Mouse (Mus musculus): ENCODE results near the gene Mex3d. TPM values are rescaled to one million over a fixed set of nuclear protein-coding genes. Genes with fewer than 3 reads are reported as not detected.

The Mex3d gene
- total and polyA plus RNA-seq, 3 experiments, result 15.6 to 18.8 TPM; not detected in 1

DNA sequence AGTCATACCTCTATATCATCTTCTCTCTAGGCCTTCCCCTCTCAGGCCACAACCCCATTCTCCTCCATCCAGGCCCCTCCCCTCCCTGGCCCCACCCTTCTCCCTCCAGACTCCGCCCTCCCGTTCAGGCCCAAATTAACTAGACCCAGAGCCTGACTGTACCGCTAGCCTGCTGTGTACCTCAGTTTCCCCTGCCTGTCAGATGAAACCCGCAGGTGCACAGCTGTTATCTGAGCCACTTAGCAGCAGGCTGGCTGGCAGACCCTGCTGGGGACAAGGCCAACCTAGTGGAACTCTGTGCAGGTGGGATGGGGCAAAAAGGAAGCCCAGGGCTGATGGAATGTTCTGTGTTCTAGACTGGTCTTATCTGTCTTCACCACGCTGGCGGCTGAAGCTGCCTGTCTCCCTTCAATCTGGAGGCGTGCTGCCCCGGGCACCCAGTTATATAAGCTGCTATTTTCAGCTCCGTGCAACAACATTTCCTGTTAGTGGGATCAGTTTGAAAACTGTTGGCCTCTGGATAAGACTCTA, 43.3 kb downstream of the Mex3d start:
- peaks cover 11 to 25% of the 10 kb centered on the region in 2 experiments for H3K4me1 ChIP-seq (ENCODE audit: control insufficient read depth in 1 of 2, insufficient read depth in 2 of 2, low read length in 2 of 2)
- peak overlapping the region; percentile 24 to 53 for H3K4me3 ChIP-seq (ENCODE audit: control insufficient read depth in 1 of 2, insufficient read depth in 1 of 2, low read depth in 2 of 2, low read length in 2 of 2)
- peak overlapping the region; percentile 52 for H3K9ac ChIP-seq (ENCODE audit: control insufficient read depth, low read depth, low read length, poor library complexity, severe bottlenecking)
- TF ChIP-seq MYC (IDR thresholded peaks at IDR 0.05; ENCODE audit: low read depth, low read length) (peak; percentile 85), ZNF384 (IDR thresholded peaks at IDR 0.05; ENCODE audit: low read depth, low read length) (0 out of 2 replicates have a peak, but pooled peaks have one; percentile 9), BHLHE40 (IDR thresholded peaks at IDR 0.05; ENCODE audit: borderline replicate concordance, low read depth, low read length) (peak; percentile 80), ELF1 (IDR thresholded peaks at IDR 0.05; ENCODE audit: low read depth, low read length) (peak; percentile 54; the same call in 1 of the 2 replicates), RAD21 (IDR thresholded peaks at IDR 0.05; ENCODE audit: low read depth, low read length) (no peak), TBP (IDR thresholded peaks at IDR 0.05; ENCODE audit: low read depth, low read length) (peak; percentile 30; the same call in 1 of the 2 replicates), RCOR1 (IDR thresholded peaks at IDR 0.05; ENCODE audit: low read depth, low read length) (peak; percentile 80), ETS1 (IDR thresholded peaks at IDR 0.05; ENCODE audit: low read depth, low read length) (peak; percentile 85), GATA1 (IDR thresholded peaks at IDR 0.05; ENCODE audit: low read depth, low read length) (peak; percentile 83), HCFC1 (IDR thresholded peaks at IDR 0.05; ENCODE audit: low read depth, low read length) (0 out of 2 replicates have a peak, but pooled peaks have one; percentile 10), ZC3H11A (IDR thresholded peaks at IDR 0.05; ENCODE audit: low read depth, low read length) (no peak), GABPA (IDR thresholded peaks at IDR 0.05; ENCODE audit: low read depth, low read length) (no peak), NELFE (IDR thresholded peaks at IDR 0.05; ENCODE audit: low read depth, low read length) (peak; percentile 43; the same call in 1 of the 2 replicates), SIN3A (IDR thresholded peaks at IDR 0.05; ENCODE audit: low read length) (peak; percentile 80), MYB (IDR thresholded peaks at IDR 0.05; ENCODE audit: low read depth, low read length) (peak; percentile 69; the same call in 1 of the 2 replicates), ZMIZ1 (IDR thresholded peaks at IDR 0.05; ENCODE audit: low read depth, low read length) (no peak), MAZ (IDR thresholded peaks at IDR 0.05; ENCODE audit: low read depth, low read length) (peak; percentile 70; the same call in 1 of the 2 replicates), TAL1 (IDR thresholded peaks at IDR 0.05; ENCODE audit: low read length) (peak; percentile 97), MEF2A (IDR thresholded peaks at IDR 0.05; ENCODE audit: extremely low read depth, insufficient replicate concordance, low read depth, low read length, poor library complexity, severe bottlenecking) (peak; percentile 91), NRF1 (IDR thresholded peaks at IDR 0.05; ENCODE audit: insufficient read depth, low read depth, low read length, poor library complexity, severe bottlenecking) (0 out of 2 replicates have a peak, but pooled peaks have one; percentile 20), EP300 (IDR thresholded peaks at IDR 0.05; ENCODE audit: low read depth in 1 of 2, low read length in 2 of 2) (peak; percentile 74 to 89), POLR2AphosphoS5 (IDR thresholded peaks at IDR 0.05; ENCODE audit: borderline replicate concordance, low read depth, low read length) (no peak), CHD1 (IDR thresholded peaks at IDR 0.05; ENCODE audit: low read depth, low read length) (no peak), MXI1 (IDR thresholded peaks at IDR 0.05; ENCODE audit: low read depth, low read length) (peak; percentile 79; the same call in 1 of the 2 replicates), MAX (IDR thresholded peaks at IDR 0.05; ENCODE audit: low read length) (peak; percentile 70), JUND (IDR thresholded peaks at IDR 0.05; ENCODE audit: low read depth, low read length) (no peak), TCF12 (IDR thresholded peaks at IDR 0.05; ENCODE audit: low read depth, low read length) (peak; percentile 93)
- H3K79me2 ChIP-seq (ENCODE audit: control insufficient read depth, insufficient read depth, low read length, poor library complexity), result no peaks in the 10 kb centered on the region; the same call in 1 of the 2 replicates
- H3K36me3 ChIP-seq (ENCODE audit: control insufficient read depth in 1 of 2, insufficient read depth in 2 of 2, low read length in 2 of 2), result peaks cover 0 to 14% of the 10 kb centered on the region in 2 experiments; a peak in 2 of 4 replicates
- H3K27ac ChIP-seq (ENCODE audit: control insufficient read depth, low read depth, low read length), result peak overlapping the region; percentile 97
- H3K9me3 ChIP-seq (replicated peaks; ENCODE audit: insufficient read depth, low read length), result no peaks in the 10 kb centered on the region
- H3K27me3 ChIP-seq (ENCODE audit: control insufficient read depth in 1 of 2, insufficient read depth in 2 of 2, low read length in 2 of 2), result no peaks in the 10 kb centered on the region
- DNase-seq (ENCODE audit: low read depth, low spot score), result peak; percentile 93
